Mouse (Mus musculus): ENCODE measurements around the gene Dab2.

Dab2 gene

DNA sequence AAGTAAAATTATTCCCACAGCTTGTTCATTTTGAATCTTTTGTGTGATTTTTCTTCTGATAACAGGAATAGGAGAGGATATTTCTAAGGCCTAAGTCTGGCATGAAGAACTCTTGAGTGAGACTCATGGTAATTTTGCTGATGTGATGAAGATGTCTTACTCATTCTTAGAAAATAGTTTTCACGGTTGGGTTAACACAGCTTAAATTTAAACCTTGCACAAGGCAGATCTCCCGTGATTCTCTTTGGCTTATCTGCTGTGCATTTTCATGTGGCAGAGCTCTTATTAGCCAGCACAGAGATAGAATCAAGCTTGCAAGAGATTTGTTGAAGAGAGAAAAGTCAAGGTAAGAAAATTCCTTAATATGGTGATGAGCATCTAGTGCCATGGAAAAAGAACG, at the start of gene Dab2:
Dab2 (plus strand) TSS at position 235 of the 400 bp plus-strand sequence.
- DNase-seq: no peak

GRCm38 (mm10) chr15:6253471-6253870, 46.1 kb upstream of the Dab2 start:
- DNase-seq: no peak

DNA sequence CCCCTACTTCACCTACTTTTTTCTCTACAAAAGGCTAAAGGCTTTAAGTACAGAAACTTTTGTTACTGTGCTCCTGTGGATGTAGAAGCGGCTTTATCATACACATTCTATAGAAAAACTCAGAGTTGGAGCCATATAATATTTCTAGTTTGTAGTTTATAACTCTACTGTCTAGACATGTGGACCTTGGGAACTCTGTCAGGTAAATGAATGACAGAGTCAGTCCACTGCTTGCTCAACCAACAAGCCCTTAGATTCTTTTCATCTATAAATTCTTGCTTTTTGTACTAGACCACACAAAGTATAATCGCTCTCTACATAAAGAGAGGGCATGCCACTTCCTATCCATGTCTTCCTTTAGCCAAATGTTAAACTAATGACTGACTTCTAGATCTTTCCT, 45.2 kb upstream of the Dab2 start:
- no peak for DNase-seq

- DNase-seq: no peak
Observed at GRCm38 (mm10) chr15:6257049-6257448, 42.5 kb upstream of the Dab2 start.

GRCm38 (mm10) chr15:6259957-6260740, 39.4 kb upstream of the Dab2 start:
- no peak for DNase-seq

GRCm38 (mm10) chr15:6260741-6261430, 38.7 kb upstream of the Dab2 start:
- no peak for DNase-seq

- DNase-seq: no peak
Observed at GRCm38 (mm10) chr15:6267147-6267758, 32.3 kb upstream of the Dab2 start.

DNA sequence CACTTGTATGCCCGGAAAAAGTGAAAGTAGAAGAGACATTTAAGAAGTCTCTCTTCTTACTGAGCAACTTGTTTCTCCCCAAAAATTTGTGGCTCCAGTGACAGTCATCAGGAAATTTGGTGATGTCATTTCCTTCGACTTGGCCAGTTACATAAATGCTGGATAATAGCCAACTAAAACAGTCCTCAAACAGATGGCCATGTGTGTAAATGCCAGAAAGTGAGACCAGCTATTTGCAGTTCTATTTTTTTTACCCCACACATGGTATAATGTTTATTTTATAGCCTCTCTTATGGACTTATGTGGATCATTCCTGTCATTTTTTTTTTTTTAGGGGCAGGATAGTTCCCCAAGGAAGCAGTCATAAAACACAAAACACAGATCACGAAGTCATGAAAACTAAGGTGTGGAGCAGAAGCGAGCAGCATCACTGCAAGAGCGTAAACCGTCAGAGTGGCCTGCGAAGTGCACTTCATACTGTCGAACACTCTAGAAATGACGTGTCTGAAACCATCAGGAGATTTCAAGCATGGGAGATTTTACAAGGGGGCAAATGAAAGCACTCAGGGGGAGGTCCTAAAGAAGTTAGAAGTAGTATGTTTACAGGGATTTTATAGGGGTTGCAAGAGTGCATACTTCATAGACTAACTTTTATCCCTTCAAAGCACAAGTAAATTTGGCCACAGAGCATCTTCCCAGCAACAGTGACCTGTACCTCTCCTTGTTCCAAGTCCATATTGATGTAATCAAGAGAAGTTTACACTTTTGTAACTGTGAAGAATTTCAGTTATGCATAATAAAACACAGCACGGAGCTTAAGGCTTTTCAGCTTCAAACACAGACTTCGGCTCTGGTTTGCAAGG, 20.8 kb upstream of the Dab2 start:
- DNase-seq: no peak

DNA sequence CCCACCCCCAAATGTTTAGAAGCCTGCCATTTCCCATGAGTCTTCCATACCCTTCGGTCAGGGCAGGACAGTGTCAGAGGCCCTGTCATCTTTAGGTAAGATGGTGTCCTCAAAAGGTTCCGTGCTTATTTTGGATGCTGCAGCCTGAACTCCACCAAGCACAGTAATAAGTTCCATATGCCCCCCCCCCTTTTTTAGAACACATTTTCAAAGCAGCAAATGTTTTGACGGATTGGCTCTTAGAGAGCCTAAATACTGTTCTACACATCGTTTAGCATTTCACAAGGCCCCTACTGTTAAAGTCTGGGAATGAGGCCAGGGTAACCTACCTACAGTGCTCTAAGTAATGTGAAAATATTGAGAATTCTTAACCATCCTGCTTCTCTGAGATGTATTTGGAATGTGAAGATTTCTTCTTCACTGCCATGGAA, 19.6 kb upstream of the Dab2 start:
- DNase-seq: no peak

GRCm38 (mm10) chr15:6283249-6283648, 16.3 kb upstream of the Dab2 start:
- no peak for DNase-seq

- no peak for DNase-seq
Observed at GRCm38 (mm10) chr15:6296071-6296470, 3.5 kb upstream of the Dab2 start.

DNA sequence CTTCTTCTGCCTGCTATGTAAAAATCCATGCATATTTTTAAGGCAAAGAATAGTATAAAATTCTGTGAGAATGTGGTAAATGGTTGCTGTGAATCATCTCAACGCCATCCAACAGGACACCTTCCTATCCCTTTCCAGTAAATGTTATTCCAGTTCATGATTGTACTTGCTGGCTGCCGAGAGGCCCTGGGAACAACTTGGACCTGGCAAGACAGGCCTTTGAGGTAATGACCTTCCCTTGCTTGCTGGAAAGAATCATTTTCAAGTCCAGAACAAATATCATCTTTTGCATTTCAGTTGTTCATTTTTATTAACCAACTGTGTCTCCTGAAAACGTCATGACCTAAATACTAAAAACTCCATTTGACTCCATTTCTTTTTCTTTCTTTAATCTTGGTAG, 862 bp upstream of the Dab2 start:
- no peak for DNase-seq

GRCm38 (mm10) chr15:6302219-6302618, 2.6 kb downstream of the Dab2 start:
- no peak for DNase-seq

DNA sequence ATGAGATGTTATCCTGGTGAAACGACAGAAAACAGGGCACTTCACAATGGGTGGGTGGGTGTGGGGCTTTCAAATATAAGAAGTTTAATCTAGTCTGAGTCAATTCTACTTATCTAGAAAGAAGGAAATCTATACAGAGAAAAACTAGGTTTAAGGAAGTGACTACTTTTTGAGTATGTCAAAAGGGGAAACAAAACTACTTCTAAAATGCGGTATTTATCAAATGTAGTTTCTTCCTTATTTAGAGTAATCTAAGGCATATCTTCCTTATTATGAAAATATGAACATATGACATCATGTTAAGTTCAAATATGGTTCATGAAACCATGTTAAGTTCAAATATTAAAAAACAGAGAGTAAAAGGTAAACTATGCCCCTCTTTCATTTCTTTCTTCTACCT, 4.2 kb downstream of the Dab2 start:
- DNase-seq: no peak

GRCm38 (mm10) chr15:6309633-6310032, 10.0 kb downstream of the Dab2 start:
- no peak for DNase-seq

DNA sequence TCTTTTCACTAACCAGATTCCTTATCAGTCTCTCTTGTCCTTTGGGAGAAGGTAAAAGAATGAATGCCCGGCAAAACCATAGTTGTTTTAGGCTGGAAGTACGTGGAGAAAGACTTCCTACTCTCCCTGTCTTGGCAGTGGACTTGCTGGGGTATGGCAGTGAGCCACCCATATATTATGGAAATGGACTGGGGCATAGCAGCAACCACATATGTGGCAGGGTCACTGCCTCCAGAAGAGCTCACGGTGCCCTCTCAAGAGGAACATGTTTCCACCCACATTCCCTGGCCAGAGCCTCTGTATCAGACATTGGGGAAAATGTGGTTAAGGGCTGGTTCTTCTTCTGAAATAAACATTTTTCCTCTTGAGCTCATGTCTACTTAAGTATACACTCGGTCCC, 10.8 kb downstream of the Dab2 start:
- DNase-seq: no peak

- no peak for DNase-seq
Observed at GRCm38 (mm10) chr15:6312396-6312795, 12.8 kb downstream of the Dab2 start.

GRCm38 (mm10) chr15:6319352-6319751, 19.8 kb downstream of the Dab2 start:
- DNase-seq: no peak

DNA sequence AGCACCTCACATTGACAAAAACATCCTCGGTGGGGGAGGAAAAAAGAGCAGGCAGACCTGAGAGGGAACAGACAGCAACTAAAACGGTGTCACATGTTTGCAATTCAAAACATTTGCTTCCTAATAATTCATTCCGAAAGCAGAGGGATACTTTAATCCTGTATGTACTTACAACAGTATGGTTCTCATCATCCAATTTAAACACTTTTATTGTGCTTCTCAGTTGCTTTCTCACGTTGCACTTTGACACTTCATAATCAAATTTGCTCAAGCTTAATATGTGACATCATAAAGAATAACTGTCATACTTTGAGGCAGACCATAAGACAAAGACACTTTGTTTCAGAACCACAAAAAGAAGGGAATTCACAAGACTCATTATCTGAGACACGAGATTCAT, 20.9 kb downstream of the Dab2 start:
- no peak for DNase-seq

DNA sequence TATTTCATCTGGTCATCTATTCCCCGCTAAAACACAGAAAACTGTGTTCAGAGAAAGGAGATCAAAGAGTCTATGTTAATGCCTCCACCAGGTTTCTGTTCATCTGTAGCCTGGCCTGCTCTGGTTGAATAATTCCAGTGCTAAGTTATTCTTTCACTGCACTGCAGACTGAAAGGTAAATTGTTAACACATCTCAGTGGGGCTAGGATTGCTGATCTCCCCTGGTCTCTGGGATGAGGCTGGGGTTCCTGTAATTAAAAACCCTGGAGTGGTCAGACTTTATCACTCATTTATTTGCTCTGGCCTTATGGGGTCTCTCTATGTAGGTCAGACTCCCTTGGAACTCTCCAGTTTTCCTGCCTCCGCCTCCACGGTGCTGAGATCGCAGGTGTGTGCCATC, 21.7 kb downstream of the Dab2 start:
- no peak for DNase-seq

DNA sequence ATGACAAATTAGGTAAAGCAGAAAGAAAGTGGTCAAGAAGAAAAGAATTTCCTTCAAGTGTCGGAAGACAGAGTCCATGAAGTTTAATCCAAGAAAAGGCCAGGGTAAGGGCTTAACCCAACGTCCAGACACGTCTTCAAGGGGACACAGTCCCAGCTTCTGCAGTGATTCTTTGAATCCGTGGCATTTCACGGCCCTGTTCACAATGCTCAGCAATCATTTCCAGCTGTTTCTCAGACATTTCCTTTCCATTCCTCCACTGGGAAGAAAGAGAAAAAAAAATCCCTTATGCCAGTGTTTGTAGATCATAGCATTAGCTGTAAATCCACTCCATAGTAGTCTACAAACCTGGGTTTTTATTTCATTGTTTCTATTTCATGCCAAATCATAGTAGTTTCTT, 22.7 kb downstream of the Dab2 start:
- DNase-seq: no peak

DNA sequence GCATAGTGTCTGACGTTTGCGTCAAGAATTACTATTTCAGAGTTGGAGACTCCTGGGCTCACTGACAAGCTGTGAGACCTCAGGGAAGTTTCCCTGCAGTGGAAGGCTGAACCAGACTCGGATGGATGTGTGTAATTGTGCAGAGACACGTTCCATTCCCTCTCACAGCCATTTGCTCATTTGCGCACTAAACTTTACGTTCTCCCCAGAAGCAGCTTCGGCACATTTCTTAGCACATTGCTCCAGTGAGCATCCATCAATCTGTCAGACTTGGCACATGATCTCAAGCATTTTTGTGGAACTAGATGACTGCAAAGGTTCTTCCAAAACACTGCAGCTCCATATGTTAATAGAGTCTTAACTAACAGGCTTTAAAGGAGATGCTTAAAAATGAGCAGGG, 24.0 kb downstream of the Dab2 start:
- no peak for DNase-seq

DNA sequence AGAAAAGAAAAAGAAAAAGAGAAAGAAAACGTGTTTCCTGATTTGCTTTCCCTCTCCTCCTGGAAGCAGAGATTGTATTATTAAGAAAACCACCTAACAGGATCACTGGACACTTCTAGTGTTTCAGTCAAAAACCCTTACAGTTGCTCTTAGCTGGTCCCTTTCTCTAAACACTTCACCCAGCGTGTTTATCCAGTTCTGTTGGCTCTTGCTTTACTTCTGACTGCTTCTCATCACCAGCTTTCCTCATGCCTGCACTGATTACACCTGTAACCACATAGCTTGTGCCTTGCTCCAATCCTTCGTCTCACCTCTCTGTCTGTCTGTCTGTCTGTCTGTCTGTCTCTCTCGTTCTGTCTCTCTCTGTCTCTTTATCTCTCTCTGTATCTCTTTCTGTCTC, 25.9 kb downstream of the Dab2 start:
- no peak for DNase-seq

All from cerebellum, adult 8-10 months (tissue).